Mouse (Mus musculus): ENCODE data around the gene Tcerg1l. TPM values are rescaled to one million over a fixed set of nuclear protein-coding genes. Genes with fewer than 3 reads are reported as not detected.

The Tcerg1l gene
- polyA plus RNA-seq, 1 experiment: 0.51 TPM

- Histone ChIP-seq H3K4me3 (ENCODE audit: extremely low read depth, insufficient read depth, insufficient read length) (no peak overlapping the region), H3K27ac (ENCODE audit: insufficient read depth, low read length) (no peak overlapping the region), H3K27me3 (ENCODE audit: control insufficient read depth, insufficient read depth, low read length) (no peaks in the 10 kb centered on the region), H3K4me1 (ENCODE audit: control insufficient read depth, insufficient read depth, insufficient read length) (no peaks in the 10 kb centered on the region), H3K36me3 (ENCODE audit: control insufficient read depth, insufficient read depth, low read length) (no peaks in the 10 kb centered on the region)
- DNase-seq (ENCODE audit: low read depth in 1 of 2, low spot score in 2 of 2): no peak
- no peak for TF ChIP-seq CTCF (IDR thresholded peaks at IDR 0.05; ENCODE audit: extremely low read depth, insufficient read depth, insufficient read length, insufficient replicate concordance)
- TF ChIP-seq POLR2A (IDR thresholded peaks at IDR 0.05; ENCODE audit: low read depth, low read length): no peak
- 86% methylated on average over 6 of the region's 6 CpGs for WGBS
Measured at GRCm38 (mm10) chr7:138389941-138390340, 7.6 kb downstream of the Tcerg1l start.

- no peak for DNase-seq (ENCODE audit: low read depth in 1 of 2, low spot score in 2 of 2)
- Histone ChIP-seq H3K4me3 (ENCODE audit: extremely low read depth, insufficient read depth, insufficient read length) (no peak overlapping the region), H3K27me3 (ENCODE audit: control insufficient read depth, insufficient read depth, low read length) (no peaks in the 10 kb centered on the region), H3K4me1 (ENCODE audit: control insufficient read depth, insufficient read depth, insufficient read length) (no peaks in the 10 kb centered on the region), H3K27ac (ENCODE audit: insufficient read depth, low read length) (no peak overlapping the region), H3K36me3 (ENCODE audit: control insufficient read depth, insufficient read depth, low read length) (no peaks in the 10 kb centered on the region)
- WGBS: 18% methylated on average over 3 of the region's 3 CpGs
- TF ChIP-seq CTCF (IDR thresholded peaks at IDR 0.05; ENCODE audit: extremely low read depth, insufficient read depth, insufficient read length, insufficient replicate concordance) (no peak), POLR2A (IDR thresholded peaks at IDR 0.05; ENCODE audit: low read depth, low read length) (no peak)
Measured at GRCm38 (mm10) chr7:138389071-138389470, 8.5 kb downstream of the Tcerg1l start.

GRCm38 (mm10) chr7:138379221-138379620 is 18.3 kb downstream of the Tcerg1l start:
- Histone ChIP-seq H3K27me3 (ENCODE audit: control insufficient read depth, insufficient read depth, low read length) (no peaks in the 10 kb centered on the region), H3K4me3 (ENCODE audit: extremely low read depth, insufficient read depth, insufficient read length) (no peak overlapping the region), H3K4me1 (ENCODE audit: control insufficient read depth, insufficient read depth, insufficient read length) (no peaks in the 10 kb centered on the region), H3K27ac (ENCODE audit: insufficient read depth, low read length) (no peak overlapping the region), H3K36me3 (ENCODE audit: control insufficient read depth, insufficient read depth, low read length) (no peaks in the 10 kb centered on the region)
- no peak for DNase-seq (ENCODE audit: low read depth in 1 of 2, low spot score in 2 of 2)
- WGBS: 92% methylated on average over 3 of the region's 3 CpGs
- TF ChIP-seq CTCF (IDR thresholded peaks at IDR 0.05; ENCODE audit: extremely low read depth, insufficient read depth, insufficient read length, insufficient replicate concordance): no peak
- no peak for TF ChIP-seq POLR2A (IDR thresholded peaks at IDR 0.05; ENCODE audit: low read depth, low read length)

- TF ChIP-seq POLR2A (IDR thresholded peaks at IDR 0.05; ENCODE audit: low read depth, low read length): no peak
- TF ChIP-seq CTCF (IDR thresholded peaks at IDR 0.05; ENCODE audit: extremely low read depth, insufficient read depth, insufficient read length, insufficient replicate concordance): no peak
- no peaks in the 10 kb centered on the region for H3K4me1 ChIP-seq (ENCODE audit: control insufficient read depth, insufficient read depth, insufficient read length)
- no peaks in the 10 kb centered on the region for H3K36me3 ChIP-seq (ENCODE audit: control insufficient read depth, insufficient read depth, low read length)
- H3K4me3 ChIP-seq (ENCODE audit: extremely low read depth, insufficient read depth, insufficient read length): no peak overlapping the region
- no peak for DNase-seq (ENCODE audit: low read depth in 1 of 2, low spot score in 2 of 2)
- 82% methylated on average over 4 of the region's 4 CpGs for WGBS
- H3K27me3 ChIP-seq (ENCODE audit: control insufficient read depth, insufficient read depth, low read length): no peaks in the 10 kb centered on the region
- no peak overlapping the region for H3K27ac ChIP-seq (ENCODE audit: insufficient read depth, low read length)
Measured at GRCm38 (mm10) chr7:138378546-138378945, 19.0 kb downstream of the Tcerg1l start.

- Histone ChIP-seq H3K27ac (ENCODE audit: insufficient read depth, low read length) (no peak overlapping the region), H3K27me3 (ENCODE audit: control insufficient read depth, insufficient read depth, low read length) (no peaks in the 10 kb centered on the region), H3K4me1 (ENCODE audit: control insufficient read depth, insufficient read depth, insufficient read length) (no peaks in the 10 kb centered on the region), H3K36me3 (ENCODE audit: control insufficient read depth, insufficient read depth, low read length) (no peaks in the 10 kb centered on the region), H3K4me3 (ENCODE audit: extremely low read depth, insufficient read depth, insufficient read length) (no peak overlapping the region)
- no peak for DNase-seq (ENCODE audit: low read depth in 1 of 2, low spot score in 2 of 2)
- 18% methylated on average over 7 of the region's 7 CpGs for WGBS
- TF ChIP-seq POLR2A (IDR thresholded peaks at IDR 0.05; ENCODE audit: low read depth, low read length) (no peak), CTCF (IDR thresholded peaks at IDR 0.05; ENCODE audit: extremely low read depth, insufficient read depth, insufficient read length, insufficient replicate concordance) (no peak)
Measured at GRCm38 (mm10) chr7:138375573-138375972, 22.0 kb downstream of the Tcerg1l start.

GRCm38 (mm10) chr7:138374376-138374775 is 23.2 kb downstream of the Tcerg1l start:
- no peak for DNase-seq (ENCODE audit: low read depth in 1 of 2, low spot score in 2 of 2)

GRCm38 (mm10) chr7:138373530-138373929 is 24.0 kb downstream of the Tcerg1l start:
- H3K4me1 ChIP-seq (ENCODE audit: control insufficient read depth, insufficient read depth, insufficient read length): no peaks in the 10 kb centered on the region
- no peaks in the 10 kb centered on the region for H3K27me3 ChIP-seq (ENCODE audit: control insufficient read depth, insufficient read depth, low read length)
- 73% methylated on average over 5 of the region's 5 CpGs for WGBS
- no peaks in the 10 kb centered on the region for H3K36me3 ChIP-seq (ENCODE audit: control insufficient read depth, insufficient read depth, low read length)
- no peak for DNase-seq (ENCODE audit: low read depth in 1 of 2, low spot score in 2 of 2)
- no peak overlapping the region for H3K27ac ChIP-seq (ENCODE audit: insufficient read depth, low read length)
- TF ChIP-seq CTCF (IDR thresholded peaks at IDR 0.05; ENCODE audit: extremely low read depth, insufficient read depth, insufficient read length, insufficient replicate concordance) (no peak), POLR2A (IDR thresholded peaks at IDR 0.05; ENCODE audit: low read depth, low read length) (no peak)
- H3K4me3 ChIP-seq (ENCODE audit: extremely low read depth, insufficient read depth, insufficient read length): no peak overlapping the region

More at GRCm38 (mm10) chr7:138374376-138374775, 23.2 kb downstream of the Tcerg1l start:
- H3K27me3 ChIP-seq (ENCODE audit: control insufficient read depth, insufficient read depth, low read length): no peaks in the 10 kb centered on the region
- H3K36me3 ChIP-seq (ENCODE audit: control insufficient read depth, insufficient read depth, low read length): no peaks in the 10 kb centered on the region
- H3K4me3 ChIP-seq (ENCODE audit: extremely low read depth, insufficient read depth, insufficient read length): no peak overlapping the region
- WGBS: 78% methylated on average over 7 of the region's 7 CpGs
- no peaks in the 10 kb centered on the region for H3K4me1 ChIP-seq (ENCODE audit: control insufficient read depth, insufficient read depth, insufficient read length)
- H3K27ac ChIP-seq (ENCODE audit: insufficient read depth, low read length): no peak overlapping the region
- TF ChIP-seq CTCF (IDR thresholded peaks at IDR 0.05; ENCODE audit: extremely low read depth, insufficient read depth, insufficient read length, insufficient replicate concordance) (no peak), POLR2A (IDR thresholded peaks at IDR 0.05; ENCODE audit: low read depth, low read length) (no peak)
